Mouse (Mus musculus): ENCODE data around the gene Snx29.

DNA sequence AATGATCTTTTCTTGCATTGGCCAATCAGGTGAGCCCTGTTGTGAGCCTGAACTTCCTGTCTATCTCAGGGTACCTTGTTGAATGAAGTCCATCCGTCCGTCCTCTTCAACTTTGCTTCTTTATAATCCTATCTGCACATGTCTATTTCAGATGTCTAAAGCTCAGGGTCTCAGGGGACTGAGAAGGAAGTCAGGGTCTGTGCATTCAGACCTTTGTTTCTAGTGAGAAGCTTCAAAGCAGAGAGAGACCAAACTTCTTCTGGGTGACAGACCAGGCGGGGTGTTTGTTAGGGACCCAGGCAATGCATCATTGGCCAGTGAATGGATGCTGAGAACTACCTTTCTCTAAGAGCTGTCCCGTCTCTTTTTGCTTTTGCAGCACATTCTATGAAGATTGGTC is 76.7 kb downstream of the Snx29 start:
- TF ChIP-seq POLR2A (IDR thresholded peaks at IDR 0.05; ENCODE audit: extremely low read depth, insufficient read depth, low read length) (no peak), CTCF (IDR thresholded peaks at IDR 0.05; ENCODE audit: low read depth, low read length) (no peak)
